8 mouse cellular contexts compared by ENCODE assay signal in genomic region chr2:156841841-156842706, GRCm38 (mm10). TPM values are rescaled to one million over a fixed set of nuclear protein-coding genes. Genes with fewer than 3 reads are reported as not detected.
DNase-seq lines count a peak whose midpoint lies in the region; ATAC-seq lines count a peak whose summit lies in the region.

No protein-coding gene starts in this region.

- no peaks in the 10 kb centered on the region for H3K27me3 ChIP-seq in forebrain, embryonic 12.5 days
- peaks cover 36% of the 10 kb centered on the region for H3K27me3 ChIP-seq in hindbrain, embryonic 13.5 days
- H3K27me3 ChIP-seq in liver, embryonic 12.5 days (replicated peaks) = no peaks in the 10 kb centered on the region
- no peaks in the 10 kb centered on the region for H3K27me3 ChIP-seq in neural tube, embryonic 11.5 days (ENCODE audit: control insufficient read depth, insufficient read depth, low read length)

- peak overlapping the region; percentile 88 for H3K4me3 ChIP-seq in forebrain, embryonic 12.5 days (replicated peaks)
- peak overlapping the region; percentile 65 for H3K4me3 ChIP-seq in hindbrain, embryonic 13.5 days
- peak overlapping the region; percentile 83 for H3K4me3 ChIP-seq in liver, embryonic 12.5 days
- peak overlapping the region; percentile 77 for H3K4me3 ChIP-seq in neural tube, embryonic 11.5 days (ENCODE audit: low read depth, low read length)

- H3K36me3 ChIP-seq in forebrain, embryonic 12.5 days (replicated peaks) = peaks cover 24% of the 10 kb centered on the region
- no peaks in the 10 kb centered on the region; the same call in 1 of the 2 replicates for H3K36me3 ChIP-seq in hindbrain, embryonic 13.5 days
- peaks cover 38% of the 10 kb centered on the region for H3K36me3 ChIP-seq in liver, embryonic 12.5 days
- H3K36me3 ChIP-seq in neural tube, embryonic 11.5 days (ENCODE audit: control insufficient read depth, insufficient read depth, low read length) = no peaks in the 10 kb centered on the region

- 3% methylated on average over 20 of the region's 20 CpGs for WGBS in forebrain, embryonic 12.5 days
- WGBS in hindbrain, embryonic 13.5 days = 4% methylated on average over 20 of the region's 20 CpGs
- WGBS in liver, embryonic 12.5 days (ENCODE audit: insufficient replicate concordance) = 4% methylated on average over 20 of the region's 20 CpGs
- 3% methylated on average over 20 of the region's 20 CpGs for WGBS in neural tube, embryonic 11.5 days

- H3K4me2 ChIP-seq in forebrain, embryonic 12.5 days = peak overlapping the region; percentile 79
- H3K4me2 ChIP-seq in hindbrain, embryonic 13.5 days = peak overlapping the region; percentile 97
- peak overlapping the region; percentile 99 for H3K4me2 ChIP-seq in liver, embryonic 12.5 days
- peak overlapping the region; percentile 85 for H3K4me2 ChIP-seq in neural tube, embryonic 11.5 days (ENCODE audit: low read depth)

- peaks cover 60% of the 10 kb centered on the region for H3K4me1 ChIP-seq in forebrain, embryonic 12.5 days
- peaks cover 72% of the 10 kb centered on the region for H3K4me1 ChIP-seq in hindbrain, embryonic 13.5 days (replicated peaks)
- H3K4me1 ChIP-seq in liver, embryonic 12.5 days = peaks cover 76% of the 10 kb centered on the region
- H3K4me1 ChIP-seq in neural tube, embryonic 11.5 days (ENCODE audit: control insufficient read depth, insufficient read depth, low read length) = peaks cover 31% of the 10 kb centered on the region

- H3K9me3 ChIP-seq in forebrain, embryonic 12.5 days = no peaks in the 10 kb centered on the region
- H3K9me3 ChIP-seq in hindbrain, embryonic 13.5 days = no peaks in the 10 kb centered on the region
- H3K9me3 ChIP-seq in liver, embryonic 12.5 days (replicated peaks) = no peaks in the 10 kb centered on the region
- no peaks in the 10 kb centered on the region for H3K9me3 ChIP-seq in neural tube, embryonic 11.5 days (ENCODE audit: control insufficient read depth, low read length)

- no peak for ATAC-seq in forebrain, embryonic 12.5 days (ENCODE audit: low FRiP score)
- ATAC-seq in hindbrain, embryonic 13.5 days (ENCODE audit: low FRiP score) = no peak
- peak; percentile 8; the same call in 1 of the 2 replicates for ATAC-seq in liver, embryonic 12.5 days
- ATAC-seq in neural tube, embryonic 11.5 days (ENCODE audit: insufficient read depth, low FRiP score, low TSS enrichment) = no peak

- peak overlapping the region; percentile 93 for H3K27ac ChIP-seq in forebrain, embryonic 12.5 days
- H3K27ac ChIP-seq in hindbrain, embryonic 13.5 days = peak overlapping the region; percentile 85
- peak overlapping the region; percentile 76 for H3K27ac ChIP-seq in liver, embryonic 12.5 days
- H3K27ac ChIP-seq in neural tube, embryonic 11.5 days (ENCODE audit: low read depth, low read length) = 0 out of 2 replicates have a peak overlapping the region, but pooled peaks have one; percentile 44

- H3K9ac ChIP-seq in forebrain, embryonic 12.5 days = peak overlapping the region; percentile 89
- H3K9ac ChIP-seq in hindbrain, embryonic 13.5 days = peak overlapping the region; percentile 77
- peak overlapping the region; percentile 81 for H3K9ac ChIP-seq in liver, embryonic 12.5 days
- H3K9ac ChIP-seq in neural tube, embryonic 11.5 days (ENCODE audit: low read length) = peak overlapping the region; percentile 92

- peak; percentile 11 to 42 for DNase-seq in left cerebral cortex, adult 18-20 months (ENCODE audit: low spot score in 2 of 2)
- DNase-seq in left cerebral cortex, adult 9 months (ENCODE audit: low spot score in 2 of 2) = no peak
- peak; percentile 75 for DNase-seq in adrenal gland, adult 2 months
- peak; percentile 47 for DNase-seq in neural tube, embryonic 11.5 days (ENCODE audit: low spot score)
- DNase-seq in thymus, postnatal 0 days (ENCODE audit: low spot score) = peak; percentile 36

RNA-seq across cellular contexts. Expression of gene Tgif2, which starts 2.3 kb away (rescaled TPM):
- 1 to 10 TPM in 1 of 2 experiments, under 1 TPM in 1; 0.40 to 1.3 TPM for total RNA-seq in left cerebral cortex, adult 18-20 months (2021)
- 1 to 10 TPM; 1.8 to 4.3 TPM for total RNA-seq in adrenal gland, adult 2 months (2021)
- polyA plus RNA-seq in adrenal gland, adult 2 months (2012; rRNA removed) = 5.5 and 8.5 TPM in 2 replicates
- polyA plus RNA-seq in forebrain, embryonic 12.5 days (2016; fragmentation: Nextera tagmentation; extraction: Ambion mirVana) = 88.3 and 89.3 TPM in 2 replicates
- polyA plus RNA-seq in hindbrain, embryonic 13.5 days (2015; fragmentation: Nextera tagmentation; extraction: Ambion mirVana) = 25.7 and 28.6 TPM in 2 replicates
- polyA plus RNA-seq in liver, embryonic 12.5 days (2016; fragmentation: Nextera tagmentation; extraction: Ambion mirVana) = 15.4 and 16.2 TPM in 2 replicates
- 85.1 and 92.7 TPM in 2 replicates for polyA plus RNA-seq in neural tube, embryonic 11.5 days (2014; fragmentation: Nextera tagmentation; extraction: Ambion mirVana)
- polyA plus RNA-seq in thymus, postnatal 0 days (2015; fragmentation: Nextera tagmentation; extraction: Ambion mirVana) = 17.2 and 19.2 TPM in 2 replicates

RNA-seq across cellular contexts. Expression of gene 4930518I15Rik, which starts 15.7 kb away (rescaled TPM):
- total RNA-seq in left cerebral cortex, adult 18-20 months (2021) = 1 to 10 TPM; 1.7 to 2.9 TPM
- 1 to 10 TPM; 2.5 to 3.4 TPM for total RNA-seq in adrenal gland, adult 2 months (2021)
- 0.68 and 0.98 TPM in 2 replicates for polyA plus RNA-seq in adrenal gland, adult 2 months (2012; rRNA removed)
- 8.6 and 11.8 TPM in 2 replicates for polyA plus RNA-seq in forebrain, embryonic 12.5 days (2016; fragmentation: Nextera tagmentation; extraction: Ambion mirVana)
- polyA plus RNA-seq in hindbrain, embryonic 13.5 days (2015; fragmentation: Nextera tagmentation; extraction: Ambion mirVana) = 12.0 and 12.6 TPM in 2 replicates
- polyA plus RNA-seq in liver, embryonic 12.5 days (2016; fragmentation: Nextera tagmentation; extraction: Ambion mirVana) = 2.5 and 2.7 TPM in 2 replicates
- polyA plus RNA-seq in neural tube, embryonic 11.5 days (2014; fragmentation: Nextera tagmentation; extraction: Ambion mirVana) = 4.9 and 5.6 TPM in 2 replicates
- polyA plus RNA-seq in thymus, postnatal 0 days (2015; fragmentation: Nextera tagmentation; extraction: Ambion mirVana) = 4.3 and 8.4 TPM in 2 replicates

RNA-seq across cellular contexts. Expression of gene Rab5if, which starts 20.9 kb away (rescaled TPM):
- 10 to 100 TPM; 89.8 to 97.6 TPM for total RNA-seq in left cerebral cortex, adult 18-20 months (2021)
- 100 to 1,000 TPM; 285 to 311 TPM for total RNA-seq in adrenal gland, adult 2 months (2021)
- polyA plus RNA-seq in adrenal gland, adult 2 months (2012; rRNA removed) = 324 and 358 TPM in 2 replicates
- polyA plus RNA-seq in forebrain, embryonic 12.5 days (2016; fragmentation: Nextera tagmentation; extraction: Ambion mirVana) = 170 and 173 TPM in 2 replicates
- 152 and 155 TPM in 2 replicates for polyA plus RNA-seq in hindbrain, embryonic 13.5 days (2015; fragmentation: Nextera tagmentation; extraction: Ambion mirVana)
- polyA plus RNA-seq in liver, embryonic 12.5 days (2016; fragmentation: Nextera tagmentation; extraction: Ambion mirVana) = 250 and 266 TPM in 2 replicates
- 172 and 183 TPM in 2 replicates for polyA plus RNA-seq in neural tube, embryonic 11.5 days (2014; fragmentation: Nextera tagmentation; extraction: Ambion mirVana)
- 178 and 179 TPM in 2 replicates for polyA plus RNA-seq in thymus, postnatal 0 days (2015; fragmentation: Nextera tagmentation; extraction: Ambion mirVana)

RNA-seq across cellular contexts. Expression of gene Sla2, which starts 44.9 kb away (rescaled TPM):
- under 1 TPM; 0.63 to 0.82 TPM for total RNA-seq in left cerebral cortex, adult 18-20 months (2021)
- not detected for total RNA-seq in adrenal gland, adult 2 months (2021)
- polyA plus RNA-seq in adrenal gland, adult 2 months (2012; rRNA removed) = 0.09 and 0.15 TPM in 2 replicates
- polyA plus RNA-seq in forebrain, embryonic 12.5 days (2016; fragmentation: Nextera tagmentation; extraction: Ambion mirVana) = 0.17 and 0.23 TPM in 2 replicates
- 0.28 and 0.31 TPM in 2 replicates for polyA plus RNA-seq in hindbrain, embryonic 13.5 days (2015; fragmentation: Nextera tagmentation; extraction: Ambion mirVana)
- polyA plus RNA-seq in liver, embryonic 12.5 days (2016; fragmentation: Nextera tagmentation; extraction: Ambion mirVana) = 6.2 and 7.1 TPM in 2 replicates
- 0.44 and 0.74 TPM in 2 replicates for polyA plus RNA-seq in neural tube, embryonic 11.5 days (2014; fragmentation: Nextera tagmentation; extraction: Ambion mirVana)
- 104 and 115 TPM in 2 replicates for polyA plus RNA-seq in thymus, postnatal 0 days (2015; fragmentation: Nextera tagmentation; extraction: Ambion mirVana)

Comparison
In these comparisons a context has a peak if more than half of its experiments do, and no peak if none do; other contexts are left out.
1. DNase-seq: peak in left cerebral cortex, adult 18-20 months (2 of 2), adrenal gland, adult 2 months (single experiment), neural tube, embryonic 11.5 days (single experiment) and thymus, postnatal 0 days (single experiment); none in left cerebral cortex, adult 9 months (0 of 2).
2. Peak in every context shown above with its lines, with median percentiles within 50 percentile points of each other: H3K27ac ChIP-seq, H3K4me2 ChIP-seq, H3K4me3 ChIP-seq and H3K9ac ChIP-seq.